Mouse (Mus musculus) myocyte (in vitro differentiated cells): ENCODE measurements at regions not wholly inside any gene's neighbourhood (a gene's known extent, or its start where the extent isn't known, plus 50 kb on each side); places are given as distances from the start of the nearest gene placed in this dataset.

Experiments used
- H3K27me3 ChIP-seq: one replicate; pipeline ENCODE4 v1.6.1; 2011; ENCODE audit not compliant: control insufficient read depth, insufficient read depth, insufficient read length
- H3K36me3 ChIP-seq: one replicate; pipeline ENCODE4 v1.6.1; 2011; ENCODE audit not compliant: control insufficient read depth, insufficient read depth
- H3K4me2 ChIP-seq: one replicate; pipeline ENCODE4 v1.6.1; 2011; ENCODE audit warnings: low read depth, control low read depth
- H3K4me3 ChIP-seq: one replicate; pipeline ENCODE4 v1.5.1; 2011; ENCODE audit warnings: mild to moderate bottlenecking, control low read depth, moderate library complexity
- H3K79me2 ChIP-seq: one replicate; pipeline ENCODE4 v1.6.1; 2011; ENCODE audit not compliant: control insufficient read depth, insufficient read depth
- H3ac ChIP-seq: one replicate; pipeline ENCODE4 v1.6.1; 2011; ENCODE audit not compliant: control insufficient read depth, insufficient read length
- CEBPB ChIP-seq: IDR thresholded peaks from 2 replicates; pipeline ENCODE4 v1.6.1; 2011; ENCODE audit warnings: mild to moderate bottlenecking, moderate library complexity; ENCODE audit not compliant: poor library complexity, insufficient read depth, severe bottlenecking
- E2F4 ChIP-seq: IDR thresholded peaks from one replicate; pipeline ENCODE4 v1.6.1; 2011; ENCODE audit warnings: mild to moderate bottlenecking, control low read depth, moderate library complexity; ENCODE audit not compliant: insufficient read depth
- MAX ChIP-seq: IDR thresholded peaks from one replicate; pipeline ENCODE4 v1.6.1; 2011; ENCODE audit warnings: low read depth, mild to moderate bottlenecking, control low read depth
- MYOD1 ChIP-seq, 3 experiments: IDR thresholded peaks; one replicate each; pipeline ENCODE4 v1.6.1; 2011; ENCODE audit warnings: control low read depth in 2 of 3, low read depth in 2 of 3, mild to moderate bottlenecking in 2 of 3, moderate library complexity in 1 of 3; ENCODE audit not compliant: insufficient read length in 2 of 3, control insufficient read depth in 1 of 3
- MYOG ChIP-seq, 3 experiments: IDR thresholded peaks; one replicate each; pipeline ENCODE4 v1.6.1; 2011; ENCODE audit warnings: control low read depth in 2 of 3, low read depth in 2 of 3, mild to moderate bottlenecking in 2 of 3; ENCODE audit not compliant: insufficient read length in 2 of 3, control insufficient read depth in 1 of 3, insufficient read depth in 1 of 3
- POLR2A ChIP-seq: IDR thresholded peaks from one replicate; pipeline ENCODE4 v1.6.1; 2011; ENCODE audit warnings: low read depth, mild to moderate bottlenecking, control low read depth, moderate library complexity; ENCODE audit not compliant: insufficient read length
- POLR2AphosphoS2 ChIP-seq: IDR thresholded peaks from one replicate; pipeline ENCODE4 v1.6.1; 2011; ENCODE audit warnings: low read depth, control low read depth; ENCODE audit not compliant: insufficient read length
- REST ChIP-seq: IDR thresholded peaks from one replicate; pipeline ENCODE4 v1.6.1; 2011; ENCODE audit warnings: mild to moderate bottlenecking, control low read depth, moderate library complexity; ENCODE audit not compliant: insufficient read depth, insufficient read length
- SRF ChIP-seq: IDR thresholded peaks from one replicate; pipeline ENCODE4 v1.6.1; 2011; ENCODE audit warnings: low read depth; ENCODE audit not compliant: control insufficient read depth, insufficient read length
- TCF12 ChIP-seq: IDR thresholded peaks from one replicate; pipeline ENCODE4 v1.6.1; 2011; ENCODE audit warnings: mild to moderate bottlenecking, control low read depth; ENCODE audit not compliant: poor library complexity, insufficient read depth, severe bottlenecking
- TCF3 ChIP-seq: IDR thresholded peaks from one replicate; pipeline ENCODE4 v1.6.1; 2011; ENCODE audit warnings: low read depth, control low read depth; ENCODE audit not compliant: insufficient read length
- USF1 ChIP-seq: IDR thresholded peaks from one replicate; pipeline ENCODE4 v1.6.1; 2011; ENCODE audit warnings: low read depth, mild to moderate bottlenecking, control low read depth, moderate library complexity

DNA sequence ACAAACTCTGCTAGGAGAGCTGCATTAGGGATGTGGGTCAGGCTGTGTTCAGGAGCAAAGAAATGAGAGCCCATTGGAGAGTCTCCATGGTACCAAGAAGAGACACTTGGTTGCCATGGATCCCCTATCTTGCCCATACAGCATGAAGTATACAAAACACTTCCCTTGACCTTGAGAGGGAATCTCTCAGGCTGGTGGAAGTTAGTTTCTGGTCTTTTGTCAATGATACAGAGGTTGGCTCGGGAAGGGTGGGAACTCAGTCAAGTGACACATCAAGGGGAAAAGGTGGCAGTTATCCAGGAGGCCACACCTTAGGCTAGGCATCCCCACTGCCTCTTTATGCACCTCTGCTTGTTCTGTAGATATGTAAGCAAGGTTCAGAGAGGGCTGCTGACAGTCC, 116.6 kb upstream of the Slit3 start:
- H3K4me3 ChIP-seq = no peak overlapping the region
- H3K4me2 ChIP-seq = no peak overlapping the region
- TF ChIP-seq MYOG (IDR thresholded peaks at IDR 0.05; ENCODE audit: control insufficient read depth in 1 of 3, insufficient read depth in 1 of 3, insufficient read length in 2 of 3, low read depth in 2 of 3) (no peak), TCF3 (no peak), TCF12 (no peak), POLR2A (no peak), CEBPB (no peak), E2F4 (no peak), MYOD1 (IDR thresholded peaks at IDR 0.05; ENCODE audit: control insufficient read depth in 1 of 3, insufficient read length in 2 of 3, low read depth in 2 of 3) (no peak), MAX (no peak), POLR2AphosphoS2 (no peak), REST (no peak), SRF (no peak), USF1 (no peak)
- H3K27me3 ChIP-seq = no peaks in the 10 kb centered on the region
- H3K79me2 ChIP-seq = no peaks in the 10 kb centered on the region
- H3ac ChIP-seq = no peak overlapping the region
- no peaks in the 10 kb centered on the region for H3K36me3 ChIP-seq

DNA sequence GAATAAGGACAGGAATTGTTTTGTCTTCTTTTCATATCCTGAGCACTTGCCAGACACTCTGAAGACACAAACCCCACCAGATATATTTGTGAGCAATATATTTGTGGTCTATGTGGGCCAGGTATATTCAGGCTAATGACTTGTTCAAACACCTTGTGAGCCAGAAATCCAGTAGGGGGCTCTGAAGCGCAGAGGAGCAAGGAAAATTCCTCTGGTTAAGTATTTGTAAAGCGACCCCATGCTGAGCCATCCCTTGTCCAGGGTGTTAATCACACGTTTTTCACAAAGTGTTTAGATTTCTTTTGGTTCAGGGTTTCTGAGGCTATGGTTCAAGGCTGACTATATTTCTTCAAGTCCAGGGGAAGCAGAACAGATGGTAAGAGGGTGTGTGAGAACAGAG, 117.1 kb upstream of the Slit3 start:
- Histone ChIP-seq H3K4me3 (no peak overlapping the region), H3K27me3 (no peaks in the 10 kb centered on the region), H3K4me2 (no peak overlapping the region), H3ac (no peak overlapping the region), H3K79me2 (no peaks in the 10 kb centered on the region), H3K36me3 (no peaks in the 10 kb centered on the region)
- TF ChIP-seq E2F4 = no peak
- no peak for TF ChIP-seq USF1
- no peak for TF ChIP-seq CEBPB
- TF ChIP-seq REST = no peak
- no peak for TF ChIP-seq SRF
- TF ChIP-seq MYOG (IDR thresholded peaks at IDR 0.05; ENCODE audit: control insufficient read depth in 1 of 3, insufficient read depth in 1 of 3, insufficient read length in 2 of 3, low read depth in 2 of 3) = no peak
- no peak for TF ChIP-seq MAX
- no peak for TF ChIP-seq TCF12
- no peak for TF ChIP-seq POLR2A
- no peak for TF ChIP-seq TCF3
- no peak for TF ChIP-seq POLR2AphosphoS2
- TF ChIP-seq MYOD1 (IDR thresholded peaks at IDR 0.05; ENCODE audit: control insufficient read depth in 1 of 3, insufficient read length in 2 of 3, low read depth in 2 of 3) = no peak

DNA sequence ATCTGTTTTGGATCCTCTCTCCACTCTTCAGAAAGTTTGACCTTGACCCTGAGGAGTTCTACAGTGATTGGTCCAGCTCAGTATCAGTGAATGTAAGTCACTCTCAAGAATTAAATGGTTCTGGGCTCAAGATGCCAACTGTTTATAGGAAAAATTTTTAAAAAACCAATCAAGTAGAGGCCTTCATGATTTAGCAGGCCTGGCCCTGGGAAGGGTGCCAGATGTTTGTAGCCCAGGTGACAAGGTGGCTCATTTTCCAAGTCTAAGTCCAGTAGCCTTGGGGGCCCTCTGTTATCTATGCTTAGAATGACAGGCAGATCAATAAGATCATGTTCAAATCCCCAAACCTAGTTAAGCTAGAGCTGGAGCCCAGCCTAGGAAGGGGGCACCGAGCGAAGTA, 123.1 kb upstream of the Slit3 start:
- no peak overlapping the region for H3K4me3 ChIP-seq
- no peak overlapping the region for H3K4me2 ChIP-seq
- H3K79me2 ChIP-seq = no peaks in the 10 kb centered on the region
- TF ChIP-seq MAX = no peak
- no peak for TF ChIP-seq SRF
- no peak for TF ChIP-seq MYOD1 (IDR thresholded peaks at IDR 0.05; ENCODE audit: control insufficient read depth in 1 of 3, insufficient read length in 2 of 3, low read depth in 2 of 3)
- TF ChIP-seq MYOG (IDR thresholded peaks at IDR 0.05; ENCODE audit: control insufficient read depth in 1 of 3, insufficient read depth in 1 of 3, insufficient read length in 2 of 3, low read depth in 2 of 3) = no peak
- no peak overlapping the region for H3ac ChIP-seq
- H3K36me3 ChIP-seq = no peaks in the 10 kb centered on the region
- H3K27me3 ChIP-seq = no peaks in the 10 kb centered on the region

DNA sequence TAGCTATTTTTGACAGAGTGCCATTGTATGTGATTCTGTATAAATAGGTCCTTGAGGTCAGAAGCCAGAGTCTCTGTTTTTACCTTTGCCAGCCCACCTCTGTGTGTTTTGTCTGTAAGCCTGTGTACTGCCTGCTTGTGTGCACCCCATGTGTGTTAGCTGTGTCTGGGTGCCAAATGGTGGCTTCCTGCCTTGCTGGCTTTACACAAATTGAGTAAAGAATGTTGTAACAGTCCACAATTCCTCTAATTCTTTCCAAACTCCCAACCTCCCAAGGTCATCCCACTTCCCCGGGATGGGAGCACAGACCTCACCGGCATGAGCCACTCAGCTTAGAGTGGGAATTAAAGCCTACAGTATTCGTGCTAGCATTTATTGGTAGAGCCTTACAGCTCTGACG, 125.5 kb upstream of the Slit3 start:
- H3K4me3 ChIP-seq = no peak overlapping the region
- no peak overlapping the region for H3ac ChIP-seq
- H3K4me2 ChIP-seq = no peak overlapping the region
- no peaks in the 10 kb centered on the region for H3K27me3 ChIP-seq
- H3K36me3 ChIP-seq = no peaks in the 10 kb centered on the region
- no peaks in the 10 kb centered on the region for H3K79me2 ChIP-seq
- TF ChIP-seq CEBPB = no peak
- no peak for TF ChIP-seq MYOG (IDR thresholded peaks at IDR 0.05; ENCODE audit: control insufficient read depth in 1 of 3, insufficient read depth in 1 of 3, insufficient read length in 2 of 3, low read depth in 2 of 3)
- no peak for TF ChIP-seq MAX
- TF ChIP-seq POLR2AphosphoS2 = no peak
- no peak for TF ChIP-seq SRF
- no peak for TF ChIP-seq REST

DNA sequence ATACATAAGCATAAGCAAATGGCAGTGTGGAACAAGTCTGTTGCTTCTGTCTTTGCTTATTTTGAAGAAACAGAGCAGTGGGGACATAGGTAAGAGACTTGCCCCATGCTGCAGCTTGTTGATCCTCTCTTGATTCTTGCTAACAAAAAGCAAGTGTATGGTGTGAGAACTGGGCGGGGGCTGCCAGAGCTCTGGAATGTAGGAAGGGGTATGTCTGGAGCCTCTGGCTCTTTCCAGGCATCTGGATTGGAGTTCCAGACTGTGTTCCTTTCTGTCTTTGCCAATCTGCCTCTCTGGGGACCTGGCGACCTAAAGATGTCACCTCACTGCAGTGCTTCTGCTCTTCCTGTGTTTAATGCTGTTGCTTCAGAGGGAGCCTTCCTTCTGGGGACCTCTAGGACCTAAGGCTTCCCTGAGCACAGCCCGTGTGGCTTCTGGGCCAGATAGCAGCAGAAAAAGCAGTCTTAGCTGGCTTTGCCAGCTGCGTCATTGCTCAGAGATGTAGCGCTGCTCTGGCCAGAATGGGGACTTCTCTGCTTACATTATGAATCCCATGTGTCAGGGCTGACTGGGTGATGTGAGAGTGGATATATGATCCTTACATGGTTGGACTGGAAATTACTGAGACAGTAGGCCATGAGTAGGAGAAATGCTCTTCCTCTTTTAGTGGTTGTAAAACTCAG, 138.1 kb upstream of the Slit3 start:
- TF ChIP-seq MYOG (IDR thresholded peaks at IDR 0.05; ENCODE audit: control insufficient read depth in 1 of 3, insufficient read depth in 1 of 3, insufficient read length in 2 of 3, low read depth in 2 of 3) (no peak), MAX (no peak), POLR2AphosphoS2 (no peak), REST (no peak), POLR2A (no peak), TCF12 (no peak), CEBPB (no peak), E2F4 (no peak), USF1 (no peak), TCF3 (no peak), SRF (no peak), MYOD1 (IDR thresholded peaks at IDR 0.05; ENCODE audit: control insufficient read depth in 1 of 3, insufficient read length in 2 of 3, low read depth in 2 of 3) (no peak)
- H3ac ChIP-seq = no peak overlapping the region
- no peaks in the 10 kb centered on the region for H3K36me3 ChIP-seq
- H3K4me3 ChIP-seq = no peak overlapping the region
- H3K79me2 ChIP-seq = no peaks in the 10 kb centered on the region
- no peaks in the 10 kb centered on the region for H3K27me3 ChIP-seq
- no peak overlapping the region for H3K4me2 ChIP-seq
